Comparison of ENCODE assay signal across 14 mouse cellular contexts in genomic region chr8:43179189-43179588, GRCm38 (mm10). TPM values are rescaled to one million over a fixed set of nuclear protein-coding genes. Genes with fewer than 3 reads are reported as not detected.
A peak's percentile ranks its signal among the peaks of the same experiment; 100 is the strongest.
DNase-seq lines count a peak whose midpoint lies in the region; ATAC-seq and TF ChIP-seq lines count a peak whose summit lies in the region.
"Had no signal": no experiment of that assay in that cellular context is flagged by ENCODE, and none has a peak within 500 bp of the region (broad histone marks: within the 10 kb centered on the region; RNA-seq: fewer than 3 reads in every experiment).

No protein-coding gene starts in this region.

- H3K9ac ChIP-seq in intestine, postnatal 0 days (ENCODE audit: low read depth, low read length), result no peak overlapping the region
- H3K9ac ChIP-seq in neural tube, embryonic 15.5 days (replicated peaks), result no peak overlapping the region
- H3K9ac ChIP-seq: hindbrain, embryonic 15.5 days; limb, embryonic 12.5 days had no signal

- H3K4me2 ChIP-seq in intestine, postnatal 0 days (replicated peaks; ENCODE audit: low read depth), result no peak overlapping the region
- no peak overlapping the region for H3K4me2 ChIP-seq in neural tube, embryonic 15.5 days
- H3K4me2 ChIP-seq: hindbrain, embryonic 15.5 days; limb, embryonic 12.5 days had no signal

- peak; percentile 1 for DNase-seq in heart, adult 8-10 months (ENCODE audit: low spot score)
- no peak for DNase-seq in heart, postnatal 25 days (ENCODE audit: low spot score)
- DNase-seq in urinary bladder, postnatal 14 days (ENCODE audit: low spot score), result peak; percentile 47
- no peak for DNase-seq in urinary bladder, postnatal 4 days (ENCODE audit: low spot score in 2 of 2)
- DNase-seq in cerebellum, adult 9-11 months, result no peak
- DNase-seq: cerebellum, postnatal 10 days; right cerebral cortex, postnatal 4 days had no signal

- no peak for TF ChIP-seq CTCF in intestine, postnatal 0 days (IDR thresholded peaks at IDR 0.05; ENCODE audit: low read depth)

- intact Hi-C loops in heart, postnatal 25 days (cut with DNase I), result no loop called here

- H3K9me3 ChIP-seq in intestine, postnatal 0 days (ENCODE audit: control insufficient read depth), result no peaks in the 10 kb centered on the region
- no peaks in the 10 kb centered on the region for H3K9me3 ChIP-seq in neural tube, embryonic 15.5 days (replicated peaks)
- H3K9me3 ChIP-seq: hindbrain, embryonic 15.5 days had no signal

- no peak overlapping the region for H3K27ac ChIP-seq in intestine, postnatal 0 days (ENCODE audit: low read depth, low read length)
- H3K27ac ChIP-seq in neural tube, embryonic 15.5 days (replicated peaks), result no peak overlapping the region
- H3K27ac ChIP-seq: hindbrain, embryonic 15.5 days; limb, embryonic 12.5 days had no signal

- WGBS in intestine, postnatal 0 days, result 19% methylated on average over 4 of the region's 4 CpGs
- 78% methylated on average over 4 of the region's 4 CpGs for WGBS in neural tube, embryonic 15.5 days

- H3K4me3 ChIP-seq in intestine, postnatal 0 days (ENCODE audit: low read depth, low read length), result no peak overlapping the region
- no peak overlapping the region for H3K4me3 ChIP-seq in neural tube, embryonic 15.5 days (replicated peaks)
- H3K4me3 ChIP-seq: hindbrain, embryonic 15.5 days; limb, embryonic 12.5 days had no signal

- no peaks in the 10 kb centered on the region for H3K4me1 ChIP-seq in intestine, postnatal 0 days (replicated peaks; ENCODE audit: control insufficient read depth, insufficient read depth, low read length)
- H3K4me1 ChIP-seq in neural tube, embryonic 15.5 days, result no peaks in the 10 kb centered on the region
- H3K4me1 ChIP-seq: hindbrain, embryonic 15.5 days; limb, embryonic 12.5 days had no signal

- peak; percentile 43; the same call in 1 of the 2 replicates for ATAC-seq in intestine, postnatal 0 days
- ATAC-seq in neural tube, embryonic 15.5 days (ENCODE audit: low FRiP score), result no peak
- no peak for ATAC-seq in CD4-positive, CD25-positive, alpha-beta regulatory T cell, adult 4 months

- H3K27me3 ChIP-seq in intestine, postnatal 0 days (replicated peaks; ENCODE audit: control insufficient read depth, insufficient read depth, low read length), result no peaks in the 10 kb centered on the region
- no peaks in the 10 kb centered on the region for H3K27me3 ChIP-seq in neural tube, embryonic 15.5 days (replicated peaks)
- H3K27me3 ChIP-seq: hindbrain, embryonic 15.5 days; limb, embryonic 12.5 days had no signal

- no peaks in the 10 kb centered on the region for H3K36me3 ChIP-seq in intestine, postnatal 0 days (ENCODE audit: control insufficient read depth, insufficient read depth)
- H3K36me3 ChIP-seq in neural tube, embryonic 15.5 days, result no peaks in the 10 kb centered on the region
- H3K36me3 ChIP-seq: hindbrain, embryonic 15.5 days; limb, embryonic 12.5 days had no signal

RNA-seq across cellular contexts. Expression of gene Triml2, which starts 1.2 kb away (rescaled TPM):
- not detected for total RNA-seq in heart, adult 8-10 months (2022)
- total RNA-seq in heart, postnatal 25 days (2021), result not detected
- polyA plus RNA-seq in intestine, postnatal 0 days (2015; fragmentation: Nextera tagmentation; extraction: Ambion mirVana), result not detected in 2 replicates
- polyA plus RNA-seq in neural tube, embryonic 15.5 days (2015; fragmentation: Nextera tagmentation; extraction: Ambion mirVana), result not detected in 2 replicates
- not detected for polyA plus RNA-seq in CD4-positive, CD25-positive, alpha-beta regulatory T cell, adult 4 months (2017; shearing (Covaris generic))
- total RNA-seq: adrenal gland, postnatal 4 days had no signal
- polyA plus RNA-seq: hindbrain, embryonic 15.5 days; limb, embryonic 12.5 days; thymus, postnatal 0 days had no signal

RNA-seq across cellular contexts. Expression of gene Triml1, which starts 37.9 kb away (rescaled TPM):
- not detected for total RNA-seq in heart, adult 8-10 months (2022)
- total RNA-seq in heart, postnatal 25 days (2021), result not detected
- polyA plus RNA-seq in intestine, postnatal 0 days (2015; fragmentation: Nextera tagmentation; extraction: Ambion mirVana), result not detected in 2 replicates
- not detected in 2 replicates for polyA plus RNA-seq in neural tube, embryonic 15.5 days (2015; fragmentation: Nextera tagmentation; extraction: Ambion mirVana)
- polyA plus RNA-seq in CD4-positive, CD25-positive, alpha-beta regulatory T cell, adult 4 months (2017; shearing (Covaris generic)), result not detected
- total RNA-seq: adrenal gland, postnatal 4 days had no signal
- polyA plus RNA-seq: hindbrain, embryonic 15.5 days; limb, embryonic 12.5 days; thymus, postnatal 0 days had no signal

Comparison
In these comparisons a context has a peak if more than half of its experiments do, and no peak if none do; other contexts are left out.
1. DNase-seq: peak in heart, adult 8-10 months (single experiment) and urinary bladder, postnatal 14 days (single experiment); none in heart, postnatal 25 days (single experiment), urinary bladder, postnatal 4 days (0 of 2) and cerebellum, adult 9-11 months (single experiment).